Mouse (Mus musculus) heart, postnatal 14 days (tissue): ENCODE results near the gene Dusp6. TPM values are rescaled to one million over a fixed set of nuclear protein-coding genes. Genes with fewer than 3 reads are reported as not detected.
"Not testable (repeated sequence)": the region's sequence is repeated elsewhere in the genome, so short reads cannot be mapped to it uniquely, and the experiment has no call there.

ENCODE experiments used
- DNase-seq, 2 experiments: peaks; one replicate each; pipeline ENCODE4 v3.0.0; 2021 to 2022
- intact Hi-C: fragments of 180-260 bp; cut with DNase I; formaldehyde crosslinking; loops from one replicate; pipeline ENCODE4 v1.15.1; 2025
- long read RNA-seq, 2 experiments: library from polyadenylated mRNA; stranded (forward); transcript quantifications; one replicate each; pipeline ENCODE4 v2.0.0; 2021
- total RNA-seq, 2 experiments: library from RNA; stranded (reverse); gene quantifications; 2 replicates each; pipeline ENCODE4 v1.2.3; 2021

The Dusp6 gene
- 10 to 100 TPM; 20.9 to 26.1 TPM for total RNA-seq
- long read RNA-seq, experiment 1, transcript Dusp6-201 (3 exons, 2,796 nt): major isoform, 34 of 37 reads
- long read RNA-seq, experiment 1, partial matches to known transcripts: 0 of 37 reads
- long read RNA-seq, experiment 1, other reads (novel, unspliced or antisense): 2 of 37 reads
- long read RNA-seq, experiment 2, transcript Dusp6-201 (3 exons, 2,796 nt): major isoform, 25 of 28 reads
- long read RNA-seq, experiment 2, partial matches to known transcripts: 0 of 28 reads
- long read RNA-seq, experiment 2, other reads (novel, unspliced or antisense): 2 of 28 reads

DNA sequence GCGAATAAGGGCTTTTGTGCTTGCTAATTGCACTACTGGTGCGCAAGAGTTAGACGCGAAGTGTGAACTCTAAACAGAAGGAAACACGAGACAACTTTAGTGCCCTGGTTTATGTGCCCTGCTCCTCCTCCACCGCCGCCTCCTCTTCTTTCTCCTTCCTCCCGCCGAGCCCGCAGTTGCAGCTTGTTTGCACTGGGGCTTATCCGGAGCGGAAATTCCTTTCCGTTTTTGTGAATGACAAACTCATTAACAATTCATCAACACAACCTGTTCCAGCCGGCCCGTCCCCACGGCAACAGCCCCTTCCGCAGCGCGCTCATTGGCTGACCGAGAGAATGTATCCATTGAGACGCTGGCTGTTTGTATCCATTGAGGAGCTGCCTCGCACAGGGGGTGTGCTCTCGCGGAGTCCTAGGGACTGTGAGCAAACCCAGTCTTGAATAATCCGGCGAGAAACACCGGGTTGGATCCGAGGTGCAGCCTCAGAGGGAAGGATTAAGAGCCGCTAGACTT, at the start of gene Dusp6:
TSS of gene Dusp6 (plus strand) at position 365 of the 513 bp plus-strand sequence.
- intact Hi-C loops: loop anchor here (5.0 kb wide), 3 partner anchors 69 to 354 kb away; no protein-coding TSS in a partner anchor
- DNase-seq: peak; percentile 93

DNA sequence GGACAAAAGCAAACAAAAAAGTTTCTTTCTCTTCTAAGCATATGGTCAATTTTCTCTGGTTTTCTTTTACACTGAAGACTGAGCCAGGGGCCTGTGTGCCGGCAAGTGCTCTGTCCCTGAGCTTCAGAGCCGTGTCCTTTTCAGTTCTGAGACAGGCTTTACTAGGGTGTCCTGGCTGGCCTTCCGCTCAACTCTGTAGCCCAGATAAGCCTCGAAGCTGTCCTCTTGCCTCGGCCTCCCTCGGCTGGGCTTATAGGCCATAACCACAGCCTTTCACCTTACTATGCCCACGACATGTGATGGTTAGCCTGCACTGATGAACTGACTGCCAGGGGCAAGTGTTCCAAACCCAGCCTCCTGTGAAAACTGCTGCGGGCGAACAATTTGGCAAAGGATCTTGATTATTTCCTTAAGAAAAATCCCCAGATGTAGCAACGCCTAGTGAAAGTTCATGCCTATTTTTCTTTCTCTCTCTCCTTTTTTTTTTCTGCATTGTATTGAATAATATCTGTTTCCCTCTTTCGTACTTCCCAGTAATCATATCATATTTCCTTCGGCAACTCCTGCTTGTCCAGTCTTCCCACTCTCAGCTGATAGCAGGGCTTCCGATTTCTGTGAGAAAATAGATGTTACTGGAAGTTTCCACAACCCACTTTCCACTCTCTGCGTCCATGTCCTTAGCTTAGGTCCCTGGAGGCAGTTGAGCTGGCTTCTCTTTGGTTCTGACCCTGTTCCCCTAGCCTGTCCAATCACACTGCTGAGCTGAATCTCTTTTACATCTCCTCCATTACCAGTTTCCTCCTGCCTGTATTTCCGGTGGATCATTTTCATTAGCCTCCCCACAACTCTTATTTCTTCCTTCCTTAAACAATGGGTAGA, 48.4 kb upstream of the Dusp6 start:
- peak in 1 of 2 experiments; percentile 11 for DNase-seq
- intact Hi-C loops: no loop called here

DNA sequence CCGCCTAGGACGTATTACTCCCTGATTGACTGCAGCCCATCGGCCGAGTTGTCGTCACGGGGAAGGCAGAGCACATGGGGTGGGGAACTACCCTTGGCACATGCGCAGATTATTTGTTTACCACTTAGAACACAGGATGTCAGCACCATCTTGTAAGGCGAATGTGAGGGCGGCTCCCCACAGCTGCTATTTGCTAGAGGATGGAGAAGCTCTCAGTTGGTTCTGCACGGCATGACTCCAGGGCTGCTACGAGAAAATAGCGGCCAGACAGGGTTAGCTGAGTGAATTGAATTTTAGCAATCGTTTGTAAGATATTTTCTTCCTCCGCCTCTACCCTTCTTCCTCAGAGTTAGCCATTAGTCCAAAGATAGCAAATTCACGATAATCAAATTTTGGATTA, 46.5 kb upstream of the Dusp6 start:
- DNase-seq, intact Hi-C loops: not testable (repeated sequence)

DNA sequence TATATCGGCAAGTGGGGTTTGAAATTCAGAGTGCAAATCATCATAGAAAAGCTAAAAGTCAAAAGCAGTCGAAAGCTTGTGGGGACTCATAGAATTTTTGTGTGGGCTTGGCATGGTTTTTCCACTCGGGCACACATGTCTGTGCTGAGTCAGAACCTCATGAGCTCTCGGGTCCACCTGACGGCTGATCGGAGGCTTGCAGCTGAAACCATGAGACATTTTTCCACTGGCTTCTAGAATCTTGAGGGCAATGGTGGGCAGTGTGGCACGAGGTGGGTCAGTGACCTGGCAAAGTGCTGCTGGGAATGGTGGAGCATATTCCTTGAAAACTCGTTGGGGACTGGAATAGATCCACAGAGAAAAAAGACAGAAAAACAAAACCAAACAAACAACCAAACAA, 41.5 kb upstream of the Dusp6 start:
- no peak for DNase-seq
- intact Hi-C loops: no loop called here

DNA sequence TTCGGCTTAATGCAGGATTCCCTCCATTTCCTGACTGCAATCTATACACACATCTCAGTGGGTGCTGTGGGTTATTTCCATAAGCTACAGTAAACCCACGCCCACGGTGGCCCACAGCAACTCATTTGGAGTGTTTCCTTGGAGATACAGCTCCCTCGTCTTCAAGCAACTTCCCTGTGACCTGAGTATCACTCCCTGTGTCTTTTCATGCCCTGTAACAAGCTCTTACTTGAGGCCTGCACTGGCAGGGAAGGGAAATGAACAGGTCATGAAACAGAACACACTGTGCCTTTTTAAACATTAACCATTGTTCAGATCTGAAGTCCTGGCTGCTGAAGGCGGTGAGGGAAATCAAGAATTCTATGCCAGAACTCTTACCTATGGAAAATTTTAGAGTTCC, 40.3 kb upstream of the Dusp6 start:
- intact Hi-C loops: no loop called here

DNA sequence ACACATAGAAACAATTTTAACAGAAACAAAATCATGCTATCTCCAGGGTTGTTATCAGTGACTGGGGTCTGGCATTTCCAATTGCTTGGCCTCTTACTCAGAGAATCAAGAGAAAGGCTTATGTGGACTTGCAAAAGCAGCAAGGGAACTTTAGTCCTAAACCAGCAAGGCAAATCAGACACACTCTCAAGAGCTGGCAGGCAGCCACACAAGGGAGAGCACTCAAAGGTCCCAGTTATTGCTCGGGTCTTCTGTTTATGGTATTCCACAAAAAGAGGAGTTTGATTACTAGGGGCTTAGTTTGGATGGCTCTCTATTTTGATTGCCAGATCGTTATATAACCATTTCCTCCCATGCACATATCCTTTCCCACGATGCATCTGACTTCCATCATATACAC, 38.8 kb upstream of the Dusp6 start:
- intact Hi-C loops: no loop called here
- peak in 1 of 2 experiments; percentile 23 for DNase-seq

More for the DNA sequence above, 40.3 kb upstream of the Dusp6 start:
- DNase-seq: no peak

DNA sequence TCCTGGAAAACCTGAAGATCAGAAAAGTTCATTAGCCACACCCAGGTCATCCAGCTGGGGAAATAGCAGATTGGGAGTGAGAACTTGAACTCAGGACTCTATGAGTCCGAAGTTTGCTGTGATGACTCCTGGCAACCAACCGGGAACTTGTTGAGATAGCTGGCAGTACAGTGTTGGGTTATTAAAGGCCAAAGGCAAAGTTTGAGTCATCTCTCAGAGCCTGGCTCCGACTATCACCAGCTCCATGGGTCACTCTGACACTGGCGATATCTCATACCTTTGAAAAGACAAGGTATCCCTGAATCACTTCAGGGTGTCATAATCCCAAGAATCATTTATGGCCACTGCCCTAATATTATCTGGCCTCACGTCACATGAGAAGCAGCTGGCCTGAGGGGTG, 36.2 kb upstream of the Dusp6 start:
- no peak for DNase-seq
- intact Hi-C loops: no loop called here

DNA sequence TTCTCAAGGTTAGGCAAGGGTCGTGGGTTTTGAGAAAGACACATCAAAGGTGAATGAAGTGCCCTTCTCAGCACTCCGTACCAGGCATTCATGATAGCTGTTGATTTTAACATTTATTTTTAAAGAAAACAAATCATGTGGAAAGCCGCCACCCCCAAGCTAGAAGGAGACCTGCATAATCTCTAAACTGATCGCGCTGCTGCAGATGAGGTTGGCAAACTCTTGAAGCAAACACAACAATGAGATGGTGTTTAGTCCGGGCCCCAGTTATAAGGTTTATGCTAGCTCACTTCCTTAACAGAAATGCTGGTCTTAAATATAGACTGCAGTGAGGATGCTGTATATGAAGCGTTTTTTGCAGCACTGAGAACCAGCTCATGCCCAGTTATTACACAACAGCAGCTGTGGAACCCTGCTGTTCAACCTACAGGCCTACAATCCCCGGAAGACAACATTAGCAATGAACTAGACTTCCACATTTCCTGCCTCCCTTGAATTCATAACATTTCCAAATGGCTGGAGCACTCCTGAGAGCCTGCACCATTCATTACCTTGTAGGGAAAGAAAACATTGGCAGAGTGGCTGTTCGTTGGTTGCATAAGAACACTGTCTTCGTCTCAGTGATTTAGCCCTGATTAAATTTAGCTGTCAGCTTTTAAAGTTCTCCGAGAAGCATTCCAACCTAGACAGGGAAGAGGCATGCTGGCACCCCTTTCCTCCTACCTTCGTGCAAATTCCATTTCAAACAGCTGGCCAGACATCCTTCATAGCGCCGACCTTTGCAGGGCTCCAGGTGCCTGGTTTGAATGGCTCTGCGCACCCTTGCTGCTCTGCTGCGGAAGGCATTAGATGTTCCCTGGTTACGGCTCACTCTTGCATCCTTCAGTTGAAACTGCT, 34.8 kb upstream of the Dusp6 start:
- intact Hi-C loops: loop anchor here (2.0 kb wide), 1 partner anchor 33 kb away; no protein-coding TSS in a partner anchor
- DNase-seq: no peak

DNA sequence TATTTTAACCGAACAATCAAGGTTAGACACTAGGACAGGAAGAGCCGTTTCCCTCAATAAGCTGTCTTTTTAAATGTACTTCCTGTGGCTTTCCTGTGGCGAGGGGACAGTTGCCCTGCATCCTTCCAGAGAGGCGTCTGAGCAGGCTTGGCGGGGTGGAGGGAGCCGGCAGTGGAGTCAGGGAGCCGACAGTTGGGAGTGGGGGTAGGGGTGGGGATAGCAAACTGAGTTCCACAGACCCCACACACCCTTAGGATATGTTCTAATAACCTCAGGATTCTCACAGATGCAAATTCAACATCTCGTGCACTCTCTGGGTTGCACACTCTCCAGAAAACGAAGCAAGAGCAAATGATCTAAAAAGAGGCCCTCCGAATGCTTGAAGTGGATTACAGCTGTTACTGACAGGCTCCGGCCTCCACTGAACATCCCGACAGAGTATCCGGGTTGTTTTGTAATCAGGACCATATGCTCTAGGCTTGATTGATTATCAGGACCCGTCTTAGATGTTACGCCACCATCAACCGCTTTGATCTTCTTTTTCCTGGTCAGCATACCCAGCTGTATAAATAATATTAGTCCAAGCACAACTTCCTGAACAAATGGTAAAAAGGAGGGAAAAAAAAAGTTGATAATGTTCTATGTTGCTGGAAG, 33.9 kb upstream of the Dusp6 start:
- peak; percentile 32 to 40 for DNase-seq
- intact Hi-C loops: loop anchor here (2.0 kb wide), 1 partner anchor 32 kb away; no protein-coding TSS in a partner anchor

DNA sequence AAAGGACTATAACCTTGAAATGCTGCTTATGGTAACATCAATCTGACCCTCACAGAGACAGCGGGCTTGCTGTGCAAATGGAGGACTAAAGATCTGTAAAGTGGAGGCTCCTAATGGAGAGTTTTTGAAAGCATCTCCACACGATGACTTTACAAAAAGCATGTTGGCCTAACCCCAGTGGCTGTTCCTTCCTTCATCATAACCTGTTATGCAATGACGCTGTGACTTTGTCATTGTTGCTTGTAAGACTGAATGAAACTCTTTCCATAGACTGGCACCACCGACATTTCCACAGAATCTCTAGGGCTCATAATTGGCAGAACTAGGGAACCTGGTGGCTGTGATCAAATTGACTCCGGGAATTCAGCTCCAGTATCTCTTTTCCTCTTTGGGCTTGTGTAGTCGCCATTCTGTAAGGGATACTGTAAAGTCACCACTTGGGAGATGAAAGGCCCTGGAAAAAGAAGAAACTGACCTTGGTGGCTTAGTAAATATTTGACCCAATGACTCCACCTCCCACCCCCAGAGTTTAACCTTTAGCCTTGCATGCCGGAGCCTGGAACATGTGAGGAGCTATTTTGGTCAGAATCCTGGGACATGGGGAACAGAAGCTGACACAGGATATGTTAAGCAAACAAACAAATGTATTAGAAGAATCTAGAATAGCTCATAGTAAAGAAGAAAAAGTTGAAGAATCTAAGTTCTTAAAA, 30.4 kb upstream of the Dusp6 start:
- DNase-seq: no peak
- intact Hi-C loops: no loop called here

DNA sequence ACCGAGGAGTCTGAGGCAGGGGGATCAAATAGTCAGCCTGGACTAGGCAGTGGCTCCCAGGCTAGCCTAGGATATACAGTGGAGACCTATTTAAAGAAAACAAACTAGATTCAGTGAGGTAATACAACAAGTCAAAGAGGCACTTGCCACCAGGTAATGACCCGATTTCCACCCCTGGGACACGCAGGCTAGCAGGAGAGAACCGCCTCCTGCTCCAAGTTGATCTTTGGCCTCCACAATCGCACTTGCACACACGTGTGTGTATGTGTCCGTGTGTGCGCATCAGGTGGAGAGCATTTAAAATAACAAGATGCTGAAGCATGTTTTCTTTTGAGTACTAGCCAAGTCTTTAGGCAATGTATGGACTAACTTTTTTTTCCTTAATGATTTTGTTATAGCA, 28.7 kb upstream of the Dusp6 start:
- intact Hi-C loops: no loop called here

DNA sequence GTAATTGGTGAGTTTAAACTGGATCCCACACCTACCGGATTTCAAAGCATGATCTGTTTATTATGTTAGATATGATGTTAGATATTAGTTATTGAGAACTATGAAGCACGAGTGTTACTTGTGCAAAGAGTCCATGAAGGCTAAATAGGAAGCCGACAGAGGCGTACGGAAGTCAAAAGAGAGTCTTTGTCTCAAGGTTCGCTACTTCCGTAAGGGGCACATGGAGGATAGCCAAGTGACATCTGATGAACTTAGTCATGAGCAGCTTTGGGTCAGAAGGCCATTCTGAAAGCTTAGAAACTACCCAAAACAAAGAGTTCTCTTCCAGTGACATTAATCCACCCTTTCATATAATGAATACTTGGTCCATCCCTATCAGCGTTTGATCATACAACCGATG, 27.9 kb upstream of the Dusp6 start:
- intact Hi-C loops: no loop called here
- no peak for DNase-seq

More for the DNA sequence above, 28.7 kb upstream of the Dusp6 start:
- no peak for DNase-seq

DNA sequence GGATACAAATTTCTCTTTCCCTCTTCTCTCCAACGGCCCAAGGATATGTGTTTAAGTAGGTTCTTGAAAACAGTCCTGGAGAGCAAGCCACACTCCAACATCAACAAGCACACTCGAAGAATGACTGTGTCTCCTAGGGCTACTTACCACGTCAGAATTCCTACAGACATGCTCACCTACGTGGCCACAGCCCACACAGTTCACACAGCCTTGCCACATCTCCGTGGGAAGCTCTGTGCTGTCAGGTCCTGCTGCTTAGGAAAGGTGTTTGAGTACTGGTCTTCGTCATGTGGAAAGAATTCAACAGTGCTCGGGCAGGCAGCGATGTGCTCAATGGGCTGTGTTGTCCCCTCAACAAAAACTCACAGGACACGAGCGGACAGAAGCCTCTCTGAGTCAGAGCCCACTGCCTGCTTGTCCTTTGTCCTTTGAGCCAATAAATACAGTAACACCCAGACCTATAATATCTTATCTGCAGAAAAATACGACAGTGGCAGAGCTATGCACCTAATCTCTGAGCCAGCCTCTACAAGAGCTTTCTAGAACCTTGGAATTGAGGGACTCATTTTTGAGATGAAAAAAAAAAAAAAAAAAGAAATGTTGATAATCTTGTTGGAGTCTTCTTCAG, 25.7 kb upstream of the Dusp6 start:
- no peak for DNase-seq
- intact Hi-C loops: no loop called here

DNA sequence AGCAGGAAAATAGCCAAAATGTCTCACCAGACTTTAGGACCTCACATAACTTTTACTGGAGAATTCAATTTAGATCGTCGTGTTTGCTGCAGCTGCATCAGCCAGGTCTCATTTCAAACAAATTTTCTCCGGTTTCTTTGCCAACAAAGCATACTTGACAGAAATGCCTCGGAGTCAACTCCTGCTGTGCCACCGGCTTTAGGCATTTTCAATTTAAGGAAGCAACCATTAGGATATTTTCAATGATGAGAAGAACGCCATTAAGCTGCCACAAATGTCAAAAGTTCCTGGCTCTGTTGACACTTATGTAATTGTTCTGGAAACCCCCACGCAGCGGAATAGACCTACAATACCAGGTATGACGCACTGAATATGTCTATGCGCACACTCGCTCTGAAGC, 24.5 kb upstream of the Dusp6 start:
- no peak for DNase-seq
- intact Hi-C loops: no loop called here

DNA sequence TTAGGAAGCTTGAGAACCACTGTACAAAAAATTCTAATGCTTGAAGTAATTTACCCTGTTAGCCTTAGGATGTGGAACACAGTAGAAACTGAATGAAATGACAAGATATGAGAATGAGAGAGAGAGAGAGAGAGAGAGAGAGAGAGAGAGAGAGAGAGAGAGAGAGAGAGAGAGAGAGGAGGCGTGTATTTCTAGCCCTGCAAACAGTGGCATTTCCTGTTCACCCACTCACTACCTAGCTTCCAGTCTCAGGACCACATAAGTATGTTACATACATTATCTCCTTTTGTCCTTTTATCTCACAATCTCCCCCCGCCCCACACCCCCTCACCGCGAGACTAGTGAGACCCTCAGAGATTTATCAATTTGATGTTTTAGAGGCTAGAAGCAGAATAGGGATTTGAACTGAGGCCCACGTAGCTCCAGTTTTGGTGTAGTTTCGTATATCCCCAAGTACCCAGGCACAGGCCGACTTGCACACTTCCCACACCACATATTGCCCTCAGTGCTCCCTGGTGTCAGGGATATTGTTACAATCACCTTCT, 21.7 kb upstream of the Dusp6 start:
- no peak for DNase-seq
- intact Hi-C loops: loop anchor here (2.0 kb wide), 1 partner anchor 13 kb away; no protein-coding TSS in a partner anchor

DNA sequence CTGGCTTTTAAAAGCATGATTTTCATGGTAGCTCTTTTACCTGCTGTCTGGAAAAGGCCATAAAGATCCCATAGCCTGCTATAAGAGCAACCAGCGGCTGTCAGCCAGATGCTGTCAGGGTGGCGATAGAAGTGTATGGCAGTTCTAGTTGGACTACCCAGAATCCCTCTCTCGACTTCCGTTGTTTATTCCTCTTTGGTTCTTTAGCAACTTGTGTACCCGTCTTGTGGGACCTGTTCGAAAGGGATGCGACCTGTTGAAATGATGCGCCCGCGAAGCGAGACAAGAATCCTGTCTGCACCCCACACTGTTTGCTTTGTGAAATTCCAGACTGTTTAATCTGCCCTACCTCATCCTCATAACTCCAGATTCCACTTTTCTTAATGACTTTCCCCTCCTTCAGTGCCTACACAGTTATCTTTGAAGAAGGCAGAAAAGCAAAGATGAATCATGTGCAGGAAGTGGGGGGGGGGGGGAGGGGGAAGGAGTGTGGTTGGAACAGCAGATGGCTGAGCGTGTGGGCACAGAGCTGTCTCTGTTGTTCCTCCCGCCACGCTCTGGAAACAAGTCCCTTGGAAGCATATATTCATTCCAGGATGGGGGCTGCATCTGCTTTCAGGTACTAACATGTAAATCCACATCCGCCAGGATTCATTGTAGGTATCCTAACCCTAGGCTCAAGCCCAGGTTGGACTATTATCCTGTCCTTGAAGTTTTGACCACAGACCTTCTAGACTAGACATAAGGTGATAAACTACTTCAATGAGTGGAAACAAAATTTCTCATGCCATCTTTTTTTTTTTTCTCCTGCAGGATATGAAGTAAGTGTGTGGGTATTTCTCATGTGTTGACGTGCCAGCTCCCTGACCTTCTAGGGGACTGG, 21.0 kb upstream of the Dusp6 start:
- intact Hi-C loops: loop anchor here (2.0 kb wide), 1 partner anchor 13 kb away; no protein-coding TSS in a partner anchor
- DNase-seq: no peak

DNA sequence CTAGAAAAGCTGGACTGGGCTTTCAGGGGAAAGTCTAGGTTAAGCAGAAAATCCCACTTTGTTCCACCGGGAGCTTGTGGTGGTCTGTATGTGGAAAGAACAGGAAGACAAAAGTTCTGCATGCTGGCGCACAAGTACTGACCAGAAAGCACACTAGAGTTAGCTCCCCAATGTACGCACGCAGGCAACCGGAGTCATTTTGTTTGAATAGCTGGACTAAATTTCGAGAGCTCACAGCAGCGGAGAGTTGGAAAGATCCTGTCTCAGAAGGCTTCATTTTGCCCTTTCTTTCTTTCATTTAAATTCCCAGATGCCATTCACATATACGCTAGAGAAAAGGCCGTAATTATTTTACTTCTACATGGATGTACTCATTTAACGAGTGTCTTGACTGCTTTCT, 20.3 kb upstream of the Dusp6 start:
- intact Hi-C loops: no loop called here
- DNase-seq: no peak
